In genomic region chr2:92171046-92171643, GRCm38 (mm10) we compare ENCODE assay signal across 21 mouse cellular contexts.
DNase-seq lines count a peak whose midpoint lies in the region; ATAC-seq and TF ChIP-seq lines count a peak whose summit lies in the region.
"Had no signal": no experiment of that assay in that cellular context is flagged by ENCODE, and none has a peak within 500 bp of the region (broad histone marks: within the 10 kb centered on the region; RNA-seq: fewer than 3 reads in every experiment).

No protein-coding gene starts in this region.

- TF ChIP-seq CTCF in intestine, postnatal 0 days (IDR thresholded peaks at IDR 0.05; ENCODE audit: low read depth): no peak
- TF ChIP-seq CTCF in kidney, adult 2 months (conservative IDR thresholded peaks at IDR 0.05; ENCODE audit: insufficient read depth, insufficient read length, low read depth, low read length): no peak

- H3K4me2 ChIP-seq in intestine, postnatal 0 days (replicated peaks; ENCODE audit: low read depth): peak overlapping the region; percentile 28
- no peak overlapping the region; the same call in 1 of the 2 replicates for H3K4me2 ChIP-seq in stomach, embryonic 15.5 days
- H3K4me2 ChIP-seq: heart, embryonic 12.5 days; hindbrain, embryonic 14.5 days had no signal

- no peak overlapping the region for H3K4me3 ChIP-seq in intestine, postnatal 0 days (ENCODE audit: low read depth, low read length)
- H3K4me3 ChIP-seq in stomach, embryonic 15.5 days (replicated peaks): no peak overlapping the region
- H3K4me3 ChIP-seq in kidney, adult 2 months (ENCODE audit: insufficient read depth, low read depth, low read length): no peak overlapping the region
- no peak overlapping the region for H3K4me3 ChIP-seq in limb, embryonic 10.5 days
- H3K4me3 ChIP-seq: embryonic facial prominence, embryonic 10.5 days; forebrain, embryonic 10.5 days; heart, adult 2 months; heart, embryonic 12.5 days; hindbrain, embryonic 10.5 days had no signal

- DNase-seq in 416B (ENCODE audit: low read depth): peak; percentile 28
- no peak for DNase-seq in right cerebral cortex, postnatal 4 days
- DNase-seq in kidney, adult 2 months: no peak
- DNase-seq in limb, embryonic 10.5 days (ENCODE audit: low spot score): no peak
- DNase-seq: adrenal gland, postnatal 10 days; cerebellum, adult 11 months; cerebellum, postnatal 10 days; gastrocnemius, postnatal 36 days; heart, adult 2 months had no signal

- H3K4me1 ChIP-seq in intestine, postnatal 0 days (replicated peaks; ENCODE audit: control insufficient read depth, insufficient read depth, low read length): no peaks in the 10 kb centered on the region
- H3K4me1 ChIP-seq in stomach, embryonic 15.5 days: no peaks in the 10 kb centered on the region
- no peaks in the 10 kb centered on the region for H3K4me1 ChIP-seq in kidney, adult 2 months (ENCODE audit: control insufficient read depth, insufficient read depth, low read length)
- H3K4me1 ChIP-seq in limb, embryonic 10.5 days: no peaks in the 10 kb centered on the region
- H3K4me1 ChIP-seq: embryonic facial prominence, embryonic 10.5 days; heart, embryonic 12.5 days; hindbrain, embryonic 10.5 days had no signal

- H3K9ac ChIP-seq in intestine, postnatal 0 days (ENCODE audit: low read depth, low read length): no peak overlapping the region
- no peak overlapping the region for H3K9ac ChIP-seq in stomach, embryonic 15.5 days
- H3K9ac ChIP-seq: heart, embryonic 12.5 days; hindbrain, embryonic 14.5 days had no signal

- H3K27me3 ChIP-seq in intestine, postnatal 0 days (replicated peaks; ENCODE audit: control insufficient read depth, insufficient read depth, low read length): no peaks in the 10 kb centered on the region
- no peaks in the 10 kb centered on the region for H3K27me3 ChIP-seq in stomach, embryonic 15.5 days (replicated peaks)
- H3K27me3 ChIP-seq in kidney, adult 2 months (replicated peaks; ENCODE audit: control insufficient read depth, insufficient read depth, low read length): no peaks in the 10 kb centered on the region
- H3K27me3 ChIP-seq in limb, embryonic 10.5 days (ENCODE audit: low read depth, poor library complexity, severe bottlenecking): no peaks in the 10 kb centered on the region
- H3K27me3 ChIP-seq: CH12.LX; heart, embryonic 12.5 days had no signal

- 22% methylated on average over 8 of the region's 8 CpGs for WGBS in intestine, postnatal 0 days
- 39% methylated on average over 8 of the region's 8 CpGs for WGBS in stomach, embryonic 15.5 days
- 58% methylated on average over 8 of the region's 8 CpGs for WGBS in kidney, adult 2 months
- 76% methylated on average over 8 of the region's 8 CpGs for WGBS in limb, embryonic 10.5 days

- TF ChIP-seq POLR2A in kidney, adult 2 months (IDR thresholded peaks at IDR 0.05; ENCODE audit: low read depth, low read length): no peak

- H3K36me3 ChIP-seq in intestine, postnatal 0 days (ENCODE audit: control insufficient read depth, insufficient read depth): no peaks in the 10 kb centered on the region
- no peaks in the 10 kb centered on the region for H3K36me3 ChIP-seq in stomach, embryonic 15.5 days
- no peaks in the 10 kb centered on the region for H3K36me3 ChIP-seq in kidney, adult 2 months (ENCODE audit: control insufficient read depth, insufficient read depth, low read length)
- H3K36me3 ChIP-seq in limb, embryonic 10.5 days: no peaks in the 10 kb centered on the region
- H3K36me3 ChIP-seq: embryonic facial prominence, embryonic 10.5 days; forebrain, embryonic 10.5 days; heart, embryonic 12.5 days; hindbrain, embryonic 10.5 days had no signal

- ATAC-seq in granulocyte monocyte progenitor cell, adult 5-6 weeks (replicated peaks; ENCODE audit: poor library complexity, severe bottlenecking): 0 out of 2 replicates have a peak, but pooled peaks have one; percentile 11
- peak; percentile 96 for ATAC-seq in intestine, postnatal 0 days
- ATAC-seq in stomach, embryonic 15.5 days (ENCODE audit: insufficient read depth, low FRiP score, low read depth): peak; percentile 70; the same call in 1 of the 2 replicates
- ATAC-seq in erythroid progenitor cell, adult 5-6 weeks (replicated peaks; ENCODE audit: low FRiP score, poor library complexity, severe bottlenecking): no peak
- ATAC-seq: forebrain, embryonic 14.5 days; Patski had no signal

- peak overlapping the region; percentile 70 for H3K27ac ChIP-seq in intestine, postnatal 0 days (ENCODE audit: low read depth, low read length)
- peak overlapping the region; percentile 46 for H3K27ac ChIP-seq in stomach, embryonic 15.5 days
- no peak overlapping the region for H3K27ac ChIP-seq in kidney, adult 2 months (ENCODE audit: insufficient read depth, low read depth, low read length)
- no peak overlapping the region for H3K27ac ChIP-seq in limb, embryonic 10.5 days
- H3K27ac ChIP-seq: embryonic facial prominence, embryonic 10.5 days; forebrain, embryonic 10.5 days; heart, adult 2 months; hindbrain, embryonic 10.5 days; hindbrain, embryonic 14.5 days had no signal

- no peaks in the 10 kb centered on the region for H3K9me3 ChIP-seq in intestine, postnatal 0 days (ENCODE audit: control insufficient read depth)
- H3K9me3 ChIP-seq in stomach, embryonic 15.5 days: no peaks in the 10 kb centered on the region
- no peaks in the 10 kb centered on the region for H3K9me3 ChIP-seq in limb, embryonic 10.5 days (replicated peaks)
- H3K9me3 ChIP-seq: embryonic facial prominence, embryonic 10.5 days; forebrain, embryonic 10.5 days; heart, embryonic 12.5 days; hindbrain, embryonic 10.5 days had no signal

Comparison
In these comparisons a context has a peak if more than half of its experiments do, and no peak if none do; other contexts are left out.
1. H3K27ac ChIP-seq: peak in intestine, postnatal 0 days (single experiment) and stomach, embryonic 15.5 days (single experiment); none in kidney, adult 2 months (single experiment) and limb, embryonic 10.5 days (single experiment).